Mouse (Mus musculus) forebrain, embryonic 14.5 days (tissue): Measurements from ENCODE around the gene Hyal1. TPM values are rescaled to one million over a fixed set of nuclear protein-coding genes. Genes with fewer than 3 reads are reported as not detected.

ENCODE experiments used
- ATAC-seq: fragments of 200-750 bp; cut with Nextera tagmentation; 2 replicates; pipeline ENCODE4 v1.8.0; 2017; ENCODE audit warnings: mild to moderate bottlenecking, moderate library complexity
- DNase-seq: peaks from one replicate; pipeline ENCODE4 v3.0.0-alpha.2; 2015; ENCODE audit warnings: low spot score
- H3K27ac ChIP-seq: fragments of 300-500 bp; sonication (generic); 2 replicates; pipeline ENCODE4 v1.5.1; 2014; ENCODE audit warnings: low read depth, mild to moderate bottlenecking, control low read depth, low read length, moderate library complexity
- H3K27me3 ChIP-seq: fragments of 300-500 bp; sonication (generic); replicated peaks from 2 replicates; pipeline ENCODE4 v1.6.1; 2014; ENCODE audit warnings: low read length, control low read depth, mixed read lengths; ENCODE audit not compliant: control insufficient read depth, insufficient read depth
- H3K36me3 ChIP-seq: fragments of 300-500 bp; sonication (generic); 2 replicates; pipeline ENCODE4 v1.6.1; 2014; ENCODE audit warnings: low read length, control low read depth; ENCODE audit not compliant: control insufficient read depth, insufficient read depth
- H3K4me1 ChIP-seq: fragments of 300-500 bp; sonication (generic); 2 replicates; pipeline ENCODE4 v1.6.1; 2014; ENCODE audit warnings: antibody characterized with exemption, low read length, control low read depth; ENCODE audit not compliant: control insufficient read depth, insufficient read depth
- H3K4me2 ChIP-seq: fragments of 300-500 bp; sonication (generic); 2 replicates; pipeline ENCODE4 v1.6.1; 2014; ENCODE audit warnings: mild to moderate bottlenecking, control low read depth, low read length
- H3K4me3 ChIP-seq: fragments of 300-500 bp; sonication (generic); 2 replicates; pipeline ENCODE4 v1.5.1; 2014; ENCODE audit warnings: low read depth, low read length, control low read depth
- H3K9ac ChIP-seq: fragments of 300-500 bp; sonication (generic); 2 replicates; pipeline ENCODE4 v1.6.1; 2014; ENCODE audit warnings: mild to moderate bottlenecking, low read length, control low read depth, moderate library complexity
- H3K9me3 ChIP-seq: fragments of 300-500 bp; sonication (generic); replicated peaks from 2 replicates; pipeline ENCODE4 v1.6.1; 2016; ENCODE audit warnings: low read length, control low read depth, mixed read lengths; ENCODE audit not compliant: control insufficient read depth
- WGBS: fragments of 180-500 bp; shearing (Covaris S2); extraction: QIAGEN DNeasy Blood & Tissue Kit; methylation state at CpG from one replicate; pipeline ENCODE4 v1.1.7; 2014; 5-methylcytosine and 5-hydroxymethylcytosine counted together
- polyA plus RNA-seq: library from polyadenylated mRNA; unstranded; fragments of >200 nt; fragmentation: Nextera tagmentation; extraction: Ambion mirVana; gene quantifications from 2 replicates; pipeline ENCODE4 v1.2.1, GENCODE M21; 2014

The Hyal1 gene
- polyA plus RNA-seq, 1 experiment from 2014 or later, result 2.6 TPM

DNA sequence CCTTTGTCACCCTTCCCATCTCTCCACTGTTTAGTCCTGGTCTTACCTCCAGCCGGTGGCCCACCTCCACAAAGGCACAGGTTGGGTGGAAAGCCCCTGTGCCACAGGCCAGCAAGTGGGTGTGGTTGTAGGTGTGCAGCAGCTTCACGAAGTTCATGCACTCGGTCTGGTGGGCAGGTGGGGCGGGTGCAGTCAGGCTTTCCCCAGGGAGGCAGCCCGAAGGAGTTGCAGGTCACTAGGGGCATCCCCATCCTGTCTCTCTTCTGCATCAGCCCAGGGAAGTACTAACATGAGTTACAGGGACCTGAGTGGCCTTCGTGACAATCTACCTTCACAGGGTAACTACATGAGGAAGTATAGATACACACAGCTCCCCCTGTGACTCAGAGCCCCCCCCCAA lies 26.5 kb downstream of the Hyal1 start:
- peaks cover 3% of the 10 kb centered on the region; the same call in 1 of the 2 replicates for H3K4me1 ChIP-seq
- 83% methylated on average over 6 of the region's 6 CpGs for WGBS

GRCm38 (mm10) chr9:107605041-107605661 lies 28.4 kb downstream of the Hyal1 start:
- Histone ChIP-seq H3K27me3 (no peaks in the 10 kb centered on the region), H3K4me2 (no peak overlapping the region), H3K9ac (0 out of 2 replicates have a peak overlapping the region, but pooled peaks have one; percentile 29), H3K4me3 (no peak overlapping the region), H3K4me1 (peaks cover 5% of the 10 kb centered on the region; the same call in 1 of the 2 replicates), H3K27ac (no peak overlapping the region), H3K36me3 (no peaks in the 10 kb centered on the region), H3K9me3 (no peaks in the 10 kb centered on the region)
- DNase-seq (no peak), ATAC-seq (no peak)
- WGBS, result 47% methylated on average over 23 of the region's 23 CpGs

More for the DNA sequence above, 26.5 kb downstream of the Hyal1 start:
- H3K36me3 ChIP-seq, result no peaks in the 10 kb centered on the region
- no peak for DNase-seq
- H3K4me2 ChIP-seq, result no peak overlapping the region
- no peak for ATAC-seq
- H3K4me3 ChIP-seq, result no peak overlapping the region
- H3K27me3 ChIP-seq, result no peaks in the 10 kb centered on the region
- no peak overlapping the region for H3K27ac ChIP-seq
- no peak overlapping the region for H3K9ac ChIP-seq
- no peaks in the 10 kb centered on the region for H3K9me3 ChIP-seq

GRCm38 (mm10) chr9:107606591-107606990 lies 29.9 kb downstream of the Hyal1 start:
- no peak overlapping the region for H3K9ac ChIP-seq
- no peak overlapping the region for H3K4me3 ChIP-seq
- ATAC-seq (no peak), DNase-seq (no peak)
- no peaks in the 10 kb centered on the region for H3K36me3 ChIP-seq
- no peak overlapping the region for H3K27ac ChIP-seq
- H3K4me2 ChIP-seq, result no peak overlapping the region
- H3K9me3 ChIP-seq, result no peaks in the 10 kb centered on the region
- WGBS, result 29% methylated on average over 9 of the region's 9 CpGs
- H3K4me1 ChIP-seq, result peaks cover 9% of the 10 kb centered on the region
- H3K27me3 ChIP-seq, result no peaks in the 10 kb centered on the region

GRCm38 (mm10) chr9:107607036-107607435 lies 30.3 kb downstream of the Hyal1 start:
- H3K27me3 ChIP-seq, result no peaks in the 10 kb centered on the region
- H3K36me3 ChIP-seq, result no peaks in the 10 kb centered on the region
- ATAC-seq, result no peak
- peaks cover 13% of the 10 kb centered on the region for H3K4me1 ChIP-seq
- H3K27ac ChIP-seq, result no peak overlapping the region
- H3K4me3 ChIP-seq, result no peak overlapping the region
- H3K9me3 ChIP-seq, result no peaks in the 10 kb centered on the region
- H3K9ac ChIP-seq, result no peak overlapping the region
- H3K4me2 ChIP-seq, result no peak overlapping the region
- 61% methylated on average over 2 of the region's 2 CpGs for WGBS
- DNase-seq, result no peak

GRCm38 (mm10) chr9:107607653-107608245 lies 31.0 kb downstream of the Hyal1 start:
- no peaks in the 10 kb centered on the region for H3K27me3 ChIP-seq
- H3K27ac ChIP-seq, result no peak overlapping the region
- 56% methylated on average over 9 of the region's 9 CpGs for WGBS
- no peaks in the 10 kb centered on the region for H3K9me3 ChIP-seq
- H3K36me3 ChIP-seq, result no peaks in the 10 kb centered on the region
- H3K4me3 ChIP-seq, result no peak overlapping the region
- H3K9ac ChIP-seq, result no peak overlapping the region
- no peak overlapping the region for H3K4me2 ChIP-seq
- H3K4me1 ChIP-seq, result peaks cover 17% of the 10 kb centered on the region
- ATAC-seq, result no peak
- no peak for DNase-seq

DNA sequence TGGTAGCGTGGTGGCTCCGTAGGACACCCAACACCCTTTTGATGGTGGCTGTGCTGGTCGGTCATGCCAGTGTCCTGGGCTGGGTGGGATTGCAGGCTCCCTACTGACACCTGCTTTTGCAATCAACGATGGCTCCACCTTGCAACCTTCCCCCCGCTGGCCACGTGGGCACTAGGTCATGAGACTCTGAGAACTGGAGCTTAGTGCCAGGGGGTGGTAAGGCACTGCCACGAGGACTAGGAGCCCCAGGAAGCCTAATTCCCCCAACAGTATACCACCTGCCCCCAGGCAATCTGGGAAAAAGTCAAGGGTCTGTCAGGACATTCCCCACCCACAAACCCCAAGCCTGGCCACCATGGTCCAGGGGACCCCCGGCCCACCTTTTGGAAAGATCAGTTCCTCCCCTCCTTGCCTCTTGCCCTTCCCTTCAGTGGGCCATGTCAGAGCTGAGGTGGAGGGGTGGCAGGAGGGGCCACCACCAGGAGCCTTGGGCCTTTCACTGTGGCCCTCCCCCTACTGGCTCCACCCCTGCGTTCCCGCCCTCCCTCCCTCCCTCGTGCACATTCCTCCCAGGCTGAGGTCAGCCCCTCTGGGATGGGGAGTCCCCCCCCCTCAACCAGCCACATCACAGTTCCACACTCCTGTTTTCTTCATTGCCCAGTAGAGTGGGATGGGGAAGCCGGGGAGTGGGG lies 32.2 kb downstream of the Hyal1 start, which contains the start of gene Sema3b:
Gene Sema3b, minus strand, starts transcription at position 489 of the 692 bp plus-strand sequence.
- DNase-seq (no peak), ATAC-seq (no peak)
- H3K4me2 ChIP-seq, result no peak within 1 kb of the TSS
- H3K36me3 ChIP-seq, result peaks cover 3% of the 10 kb centered on the region; the same call in 1 of the 2 replicates
- 39% methylated on average over 12 of the region's 12 CpGs for WGBS
- no peak within 1 kb of the TSS for H3K27ac ChIP-seq
- H3K9me3 ChIP-seq, result no peaks in the 10 kb centered on the region
- H3K4me1 ChIP-seq, result peaks cover 20% of the 10 kb centered on the region
- no peaks in the 10 kb centered on the region for H3K27me3 ChIP-seq
- no peak within 1 kb of the TSS for H3K9ac ChIP-seq
- H3K4me3 ChIP-seq, result no peak within 1 kb of the TSS

DNA sequence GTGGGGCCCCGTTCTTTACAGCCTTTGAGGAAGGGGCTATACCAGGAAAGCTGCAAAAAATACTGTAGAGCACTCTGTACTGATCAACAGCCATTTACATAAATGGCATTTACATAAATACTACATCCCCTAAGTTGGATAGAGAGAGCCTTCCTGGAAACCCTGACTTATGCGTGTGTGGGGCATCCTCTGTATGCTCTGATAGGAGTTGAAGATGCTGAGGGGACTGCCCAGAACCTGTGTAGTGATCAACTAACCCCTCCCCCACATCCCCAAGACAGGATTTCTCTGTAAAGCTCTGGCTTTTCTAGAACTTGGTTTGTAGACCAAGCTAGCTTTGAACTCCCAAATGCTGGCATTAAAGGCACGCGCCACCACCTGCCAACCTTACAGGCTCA lies 32.7 kb downstream of the Hyal1 start:
- Histone ChIP-seq H3K9ac (no peak overlapping the region), H3K4me1 (peaks cover 20% of the 10 kb centered on the region), H3K36me3 (peaks cover 9% of the 10 kb centered on the region), H3K9me3 (no peaks in the 10 kb centered on the region), H3K4me3 (no peak overlapping the region), H3K27ac (no peak overlapping the region), H3K4me2 (no peak overlapping the region), H3K27me3 (no peaks in the 10 kb centered on the region)
- 63% methylated on average over 4 of the region's 4 CpGs for WGBS
- ATAC-seq, result no peak
- no peak for DNase-seq

DNA sequence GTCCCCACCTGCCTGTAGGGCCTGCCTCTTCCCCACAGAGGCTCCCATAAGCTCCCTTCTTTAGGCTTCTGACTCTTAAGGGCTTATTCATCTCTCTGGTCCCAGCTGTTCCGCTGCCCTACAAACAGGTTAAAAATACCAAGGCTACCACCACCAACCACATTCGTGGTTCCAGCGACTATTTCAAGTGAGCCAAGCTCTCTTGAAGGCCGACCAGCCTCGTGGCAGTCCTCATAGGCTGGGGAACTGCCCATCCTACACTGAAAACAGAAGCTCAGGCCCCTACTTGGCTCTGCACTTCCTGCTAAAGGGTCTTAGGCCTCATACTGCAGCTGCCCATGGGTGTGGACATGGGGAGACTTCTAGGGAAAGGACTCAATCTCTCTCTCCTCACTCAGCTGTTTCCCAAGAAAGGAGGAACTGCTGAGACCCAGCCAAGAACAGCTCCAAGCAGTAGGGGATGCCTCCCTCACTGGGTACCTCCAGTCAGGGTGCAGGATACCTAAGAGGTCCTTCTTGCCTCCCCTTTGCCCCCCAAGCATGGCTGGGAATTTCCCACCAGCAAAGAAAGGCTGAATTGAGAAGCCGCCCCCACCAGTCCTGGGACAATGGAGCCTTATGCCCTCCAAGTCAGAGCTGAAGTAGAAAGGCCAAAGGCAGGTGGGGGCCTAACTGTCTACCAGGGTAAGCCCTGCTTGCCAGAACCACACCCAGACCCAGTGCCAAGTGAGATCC lies 34.9 kb downstream of the Hyal1 start:
- Histone ChIP-seq H3K9me3 (no peaks in the 10 kb centered on the region), H3K4me2 (peak overlapping the region; percentile 72), H3K9ac (peak overlapping the region; percentile 82), H3K27me3 (no peaks in the 10 kb centered on the region), H3K4me1 (peaks cover 17% of the 10 kb centered on the region), H3K36me3 (peaks cover 31% of the 10 kb centered on the region), H3K27ac (peak overlapping the region; percentile 99), H3K4me3 (peak overlapping the region; percentile 34; the same call in 1 of the 2 replicates)
- 59% methylated on average over 6 of the region's 6 CpGs for WGBS
- no peak for DNase-seq
- no peak for ATAC-seq
